Mouse (Mus musculus) embryo, embryonic 10.5 days (tissue): ENCODE measurements at regions not wholly inside any gene's neighbourhood (a gene's known extent, or its start where the extent isn't known, plus 50 kb on each side); places are given as distances from the start of the nearest gene placed in this dataset.

Experiments used
- DNase-seq: peaks from one replicate; pipeline ENCODE4 v3.0.0-alpha.2; 2015; ENCODE audit warnings: low spot score

- peak; percentile 18 for DNase-seq
Measured at GRCm38 (mm10) chr4:30776816-30777442, 1187.0 kb upstream of the Map3k7 start.

GRCm38 (mm10) chr4:30781649-30782048 lies 1182.2 kb upstream of the Map3k7 start:
- no peak for DNase-seq

GRCm38 (mm10) chr4:30789976-30790657 lies 1173.8 kb upstream of the Map3k7 start:
- peak; percentile 22 for DNase-seq

GRCm38 (mm10) chr4:30809798-30810197 lies 1154.1 kb upstream of the Map3k7 start:
- no peak for DNase-seq

GRCm38 (mm10) chr4:30855361-30856056 lies 1108.4 kb upstream of the Map3k7 start:
- DNase-seq = peak; percentile 1

- no peak for DNase-seq
Measured at GRCm38 (mm10) chr4:30904966-30905365, 1058.9 kb upstream of the Map3k7 start.

GRCm38 (mm10) chr4:30922944-30923343 lies 1041.0 kb upstream of the Map3k7 start:
- no peak for DNase-seq

GRCm38 (mm10) chr4:30932358-30932757 lies 1031.5 kb upstream of the Map3k7 start:
- DNase-seq = no peak

- DNase-seq = no peak
Measured at GRCm38 (mm10) chr4:30933030-30933987, 1030.6 kb upstream of the Map3k7 start.

GRCm38 (mm10) chr4:30983611-30984010 lies 980.3 kb upstream of the Map3k7 start:
- DNase-seq = no peak

GRCm38 (mm10) chr4:31012006-31012405 lies 951.9 kb upstream of the Map3k7 start:
- no peak for DNase-seq

GRCm38 (mm10) chr4:31052077-31052677 lies 911.7 kb upstream of the Map3k7 start:
- no peak for DNase-seq

GRCm38 (mm10) chr4:31076236-31076635 lies 887.7 kb upstream of the Map3k7 start:
- DNase-seq = no peak

- DNase-seq = peak; percentile 1
Measured at GRCm38 (mm10) chr4:31121586-31121985, 842.3 kb upstream of the Map3k7 start.

- no peak for DNase-seq
Measured at GRCm38 (mm10) chr4:31143166-31143565, 820.7 kb upstream of the Map3k7 start.

GRCm38 (mm10) chr4:31167431-31167830 lies 796.5 kb upstream of the Map3k7 start:
- DNase-seq = no peak

GRCm38 (mm10) chr4:31168357-31168756 lies 795.5 kb upstream of the Map3k7 start:
- DNase-seq = no peak

GRCm38 (mm10) chr4:31171190-31171589 lies 792.7 kb upstream of the Map3k7 start:
- peak; percentile 36 for DNase-seq

GRCm38 (mm10) chr4:31197852-31198251 lies 766.0 kb upstream of the Map3k7 start:
- no peak for DNase-seq

GRCm38 (mm10) chr4:31203286-31203685 lies 760.6 kb upstream of the Map3k7 start:
- DNase-seq = no peak

- no peak for DNase-seq
Measured at GRCm38 (mm10) chr4:31205332-31205970, 758.4 kb upstream of the Map3k7 start.
